Mouse (Mus musculus): ENCODE data around the gene Supt20. TPM values are rescaled to one million over a fixed set of nuclear protein-coding genes. Genes with fewer than 3 reads are reported as not detected.

The Supt20 gene
- polyA plus RNA-seq, 1 experiment from 2014 or later = 76.3 TPM

DNA sequence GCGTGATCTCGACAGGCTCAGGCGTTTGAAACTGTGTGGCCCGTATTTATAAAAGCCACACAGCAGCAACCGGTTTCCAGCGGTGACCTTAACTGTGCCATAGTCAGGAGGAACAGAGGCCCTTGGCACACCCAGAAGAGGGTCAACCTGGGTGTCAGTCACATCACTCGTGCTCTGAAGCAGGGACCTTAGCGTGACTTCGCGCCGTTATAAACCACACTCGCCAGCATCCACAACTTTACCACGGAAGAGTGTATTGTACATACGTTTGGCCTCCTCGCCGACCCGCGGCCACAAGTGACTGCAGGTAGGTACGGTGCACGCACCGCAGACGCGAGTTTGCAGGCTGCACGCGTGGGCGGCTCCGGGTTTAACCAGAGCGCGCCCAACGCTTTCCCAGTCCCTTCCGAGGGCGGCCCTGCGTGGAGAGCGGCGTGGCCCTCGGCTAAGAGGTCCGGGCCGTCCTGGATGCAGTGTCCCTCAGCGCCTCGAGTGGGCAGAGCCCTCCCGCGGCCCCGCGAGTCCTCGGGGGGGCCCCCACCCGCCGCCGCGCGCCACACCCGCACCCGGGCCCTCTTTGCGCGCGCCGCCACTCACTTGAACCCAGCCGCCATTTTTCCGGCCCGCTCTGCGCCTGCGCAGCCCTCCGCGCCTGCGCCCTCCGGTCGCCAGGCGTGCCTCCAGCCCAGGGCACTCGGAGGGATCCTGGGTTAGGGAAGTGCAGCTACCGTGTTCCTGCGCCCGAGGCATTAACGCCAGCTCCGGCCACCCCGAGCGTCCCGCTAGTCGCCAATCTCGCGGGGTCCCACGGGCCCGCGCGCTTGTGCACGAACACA lies 42.0 kb downstream of the Supt20 start:
- Histone ChIP-seq H3K9ac (peak overlapping the region; percentile 94), H3K27ac (ENCODE audit: poor library complexity, severe bottlenecking) (peak overlapping the region; percentile 100), H3K4me3 (peak overlapping the region; percentile 98), H3K9me3 (replicated peaks) (no peaks in the 10 kb centered on the region), H3K36me3 (peaks cover 45% of the 10 kb centered on the region), H3K27me3 (replicated peaks) (no peaks in the 10 kb centered on the region), H3K4me2 (peak overlapping the region; percentile 81), H3K4me1 (replicated peaks) (peaks cover 11% of the 10 kb centered on the region)
- peak; percentile 94 for ATAC-seq (ENCODE audit: insufficient number of reproducible peaks, low FRiP score)
- WGBS = under 1% methylated on average over 83 of the region's 84 CpGs

DNA sequence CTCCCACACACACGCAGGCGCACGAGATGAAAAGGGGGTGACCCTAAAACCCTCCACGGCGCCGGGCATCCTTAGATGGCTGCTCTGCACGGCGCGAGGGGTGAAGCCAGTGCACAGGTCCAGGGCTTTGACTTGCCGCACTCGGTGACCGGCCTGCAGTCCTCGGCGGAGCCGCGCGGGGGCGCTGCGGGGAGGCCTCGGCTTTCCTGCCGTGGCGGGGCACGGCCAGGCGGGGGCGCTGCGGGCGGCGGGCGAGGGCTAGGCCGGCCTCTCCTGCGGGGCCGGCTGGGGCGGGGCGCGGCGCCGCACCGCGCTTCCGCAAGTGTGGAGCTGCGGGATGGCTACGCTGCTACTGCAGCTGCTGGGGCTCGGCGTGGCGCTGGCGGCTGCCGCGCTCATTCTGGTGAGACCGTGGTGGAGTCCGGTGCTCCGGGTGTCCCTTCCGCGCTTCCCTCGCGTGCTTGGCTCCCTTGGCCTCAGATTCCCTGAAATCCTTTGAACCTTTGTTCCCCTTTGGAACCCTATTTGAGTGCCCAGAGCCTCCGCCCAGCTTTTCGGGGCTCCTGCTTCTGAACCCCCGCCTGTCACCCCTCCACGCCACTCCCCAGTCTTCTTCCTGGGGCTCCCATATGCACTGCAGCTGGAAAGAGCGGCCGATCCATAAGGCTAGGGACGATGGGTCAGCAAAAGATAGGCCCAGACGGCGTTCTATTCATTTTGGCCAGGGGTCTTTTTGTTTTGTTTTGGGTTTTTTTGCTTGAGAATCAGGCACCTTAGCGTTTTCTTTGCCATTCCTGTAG lies 42.8 kb downstream of the Supt20 start, which contains the start of the genes Exosc8 and Alg5:
TSS of gene Exosc8 (minus strand) at position 147 of the 800 bp plus-strand sequence.
TSS of gene Alg5 (plus strand) at position 293 of the 800 bp plus-strand sequence.
- H3K4me3 ChIP-seq = peak within 1 kb of the TSS; percentile 98
- no peaks in the 10 kb centered on the region for H3K27me3 ChIP-seq (replicated peaks)
- peak within 1 kb of the TSS; percentile 94 for H3K9ac ChIP-seq
- peaks cover 42% of the 10 kb centered on the region for H3K36me3 ChIP-seq
- peak within 1 kb of the TSS; percentile 81 for H3K4me2 ChIP-seq
- peak; percentile 92 for ATAC-seq (ENCODE audit: insufficient number of reproducible peaks, low FRiP score)
- peaks cover 11% of the 10 kb centered on the region for H3K4me1 ChIP-seq (replicated peaks)
- H3K9me3 ChIP-seq (replicated peaks) = no peaks in the 10 kb centered on the region
- WGBS = under 1% methylated on average over 65 of the region's 65 CpGs
- H3K27ac ChIP-seq (ENCODE audit: poor library complexity, severe bottlenecking) = peak within 1 kb of the TSS; percentile 100

DNA sequence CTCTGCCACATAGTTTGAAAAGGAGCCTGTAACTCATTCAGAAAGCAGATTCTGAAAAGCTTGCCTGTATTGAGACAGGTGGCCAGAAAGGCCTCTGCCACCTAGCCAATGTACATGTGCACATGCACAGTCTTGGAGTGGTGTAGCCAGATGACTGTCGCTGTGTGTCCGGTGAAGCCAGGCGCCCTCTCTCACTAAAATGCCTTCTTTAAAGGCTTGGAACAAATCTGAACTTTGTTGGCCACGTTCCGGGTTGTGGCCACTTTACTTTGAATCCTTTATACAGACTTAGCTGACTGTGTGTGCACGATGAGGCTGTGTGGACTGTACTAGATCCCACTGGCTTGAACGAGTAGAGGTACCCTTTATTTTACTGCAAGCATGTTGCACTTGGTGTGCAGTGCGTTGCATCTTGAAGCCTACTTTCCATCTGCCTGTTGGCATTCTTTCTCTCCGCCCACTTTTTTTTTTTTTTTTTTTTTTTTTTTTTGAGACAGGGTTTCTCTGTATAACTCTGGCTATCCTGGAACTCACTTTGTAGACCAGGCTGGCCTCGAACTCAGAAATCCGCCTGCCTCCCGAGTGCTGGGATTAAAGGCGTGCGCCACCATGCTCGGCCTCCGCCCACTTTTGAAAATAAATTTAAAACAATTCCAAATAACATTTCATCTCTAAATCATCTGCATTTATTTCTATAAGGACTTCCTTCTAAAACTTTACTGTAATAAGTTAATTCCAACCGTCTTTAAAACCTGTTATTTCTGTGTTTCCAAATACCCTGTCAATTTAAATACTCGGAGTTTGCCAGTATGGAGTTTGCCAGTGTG lies 43.7 kb downstream of the Supt20 start:
- H3K4me3 ChIP-seq = peak overlapping the region; percentile 98
- peak overlapping the region; percentile 81 for H3K4me2 ChIP-seq
- ATAC-seq (ENCODE audit: insufficient number of reproducible peaks, low FRiP score) = no peak
- no peaks in the 10 kb centered on the region for H3K9me3 ChIP-seq (replicated peaks)
- peak overlapping the region; percentile 94 for H3K9ac ChIP-seq
- 59% methylated on average over 18 of the region's 18 CpGs for WGBS
- peaks cover 11% of the 10 kb centered on the region for H3K4me1 ChIP-seq (replicated peaks)
- peaks cover 43% of the 10 kb centered on the region for H3K36me3 ChIP-seq
- no peak overlapping the region; the same call in 1 of the 2 replicates for H3K27ac ChIP-seq (ENCODE audit: poor library complexity, severe bottlenecking)
- H3K27me3 ChIP-seq (replicated peaks) = no peaks in the 10 kb centered on the region

DNA sequence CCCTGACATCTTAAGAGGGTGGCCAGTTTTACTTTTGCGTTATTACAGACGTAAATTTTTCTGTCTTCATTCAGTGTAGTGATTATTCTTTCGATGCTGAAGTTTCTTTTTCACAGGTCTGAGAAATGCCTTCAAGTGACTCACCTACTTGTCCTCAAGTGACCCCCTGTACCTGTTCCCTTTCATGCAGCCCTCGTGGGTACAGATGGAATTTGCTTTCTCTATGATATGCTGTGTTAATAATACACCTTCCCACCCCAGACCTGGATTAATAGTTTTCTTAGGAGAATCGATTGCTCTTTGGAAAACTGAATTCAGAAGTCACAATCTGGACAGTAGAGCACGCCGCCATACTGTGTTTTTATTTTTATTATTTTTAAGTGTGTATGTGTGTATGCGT lies 44.7 kb downstream of the Supt20 start:
- Histone ChIP-seq H3K4me1 (replicated peaks) (peaks cover 11% of the 10 kb centered on the region), H3K4me3 (no peak overlapping the region), H3K36me3 (peaks cover 44% of the 10 kb centered on the region), H3K4me2 (no peak overlapping the region), H3K9me3 (replicated peaks) (no peaks in the 10 kb centered on the region), H3K9ac (no peak overlapping the region), H3K27me3 (replicated peaks) (no peaks in the 10 kb centered on the region), H3K27ac (ENCODE audit: poor library complexity, severe bottlenecking) (no peak overlapping the region)
- WGBS = 92% methylated on average over 8 of the region's 8 CpGs
- ATAC-seq (ENCODE audit: insufficient number of reproducible peaks, low FRiP score) = no peak

DNA sequence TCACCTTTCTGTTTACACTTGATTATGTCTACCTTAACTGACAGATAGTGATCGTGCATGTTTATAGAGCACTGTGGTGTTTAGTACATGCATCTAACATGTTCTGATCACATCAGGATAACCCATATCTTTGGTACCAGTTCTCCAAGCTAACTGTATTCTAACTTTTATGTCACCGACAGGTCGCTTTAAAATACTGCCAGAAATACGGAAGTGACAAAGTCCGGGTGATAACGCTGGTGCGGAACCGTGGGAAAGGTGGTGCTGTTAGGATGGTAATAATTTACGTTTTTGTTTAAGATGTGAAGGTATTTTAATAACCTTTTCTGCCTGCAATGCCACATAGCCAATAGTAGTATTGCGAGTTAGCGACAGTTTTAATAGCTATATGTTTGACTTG lies 49.4 kb downstream of the Supt20 start:
- no peak for ATAC-seq (ENCODE audit: insufficient number of reproducible peaks, low FRiP score)
- Histone ChIP-seq H3K9me3 (replicated peaks) (no peaks in the 10 kb centered on the region), H3K4me3 (no peak overlapping the region), H3K4me1 (replicated peaks) (peaks cover 2% of the 10 kb centered on the region; the same call in 1 of the 2 replicates), H3K27ac (ENCODE audit: poor library complexity, severe bottlenecking) (no peak overlapping the region), H3K36me3 (peaks cover 84% of the 10 kb centered on the region), H3K9ac (no peak overlapping the region), H3K27me3 (replicated peaks) (no peaks in the 10 kb centered on the region), H3K4me2 (no peak overlapping the region)
- WGBS = 95% methylated on average over 11 of the region's 11 CpGs

DNA sequence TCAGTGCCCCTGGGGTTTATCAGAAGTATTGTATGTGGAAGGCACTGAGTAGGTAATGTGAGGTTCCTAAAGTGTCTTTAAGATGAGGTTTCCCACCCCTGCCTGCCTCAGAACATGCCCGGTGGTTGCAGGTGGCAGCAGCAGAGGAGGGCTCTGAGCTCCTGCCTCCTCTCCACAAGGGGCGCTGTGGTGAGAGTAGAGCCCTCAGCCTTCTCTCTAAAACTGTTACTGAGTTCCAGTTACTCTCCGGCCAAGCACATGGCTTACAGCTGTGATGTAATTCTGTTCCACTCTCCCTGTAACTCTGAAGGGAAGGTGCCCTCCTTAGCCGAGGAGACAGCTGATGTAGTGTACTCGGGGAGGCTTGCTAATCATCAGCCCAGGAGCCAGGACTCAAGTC lies 53.2 kb downstream of the Supt20 start:
- no peaks in the 10 kb centered on the region for H3K27me3 ChIP-seq (replicated peaks)
- peaks cover 7% of the 10 kb centered on the region; the same call in 1 of the 2 replicates for H3K4me1 ChIP-seq (replicated peaks)
- H3K36me3 ChIP-seq = peaks cover 99% of the 10 kb centered on the region
- H3K4me2 ChIP-seq = no peak overlapping the region
- H3K9ac ChIP-seq = no peak overlapping the region
- H3K9me3 ChIP-seq (replicated peaks) = peaks cover under 1% of the 10 kb centered on the region; the same call in 1 of the 2 replicates
- no peak for ATAC-seq (ENCODE audit: insufficient number of reproducible peaks, low FRiP score)
- H3K4me3 ChIP-seq = no peak overlapping the region
- no peak overlapping the region for H3K27ac ChIP-seq (ENCODE audit: poor library complexity, severe bottlenecking)
- 63% methylated on average over 5 of the region's 5 CpGs for WGBS

DNA sequence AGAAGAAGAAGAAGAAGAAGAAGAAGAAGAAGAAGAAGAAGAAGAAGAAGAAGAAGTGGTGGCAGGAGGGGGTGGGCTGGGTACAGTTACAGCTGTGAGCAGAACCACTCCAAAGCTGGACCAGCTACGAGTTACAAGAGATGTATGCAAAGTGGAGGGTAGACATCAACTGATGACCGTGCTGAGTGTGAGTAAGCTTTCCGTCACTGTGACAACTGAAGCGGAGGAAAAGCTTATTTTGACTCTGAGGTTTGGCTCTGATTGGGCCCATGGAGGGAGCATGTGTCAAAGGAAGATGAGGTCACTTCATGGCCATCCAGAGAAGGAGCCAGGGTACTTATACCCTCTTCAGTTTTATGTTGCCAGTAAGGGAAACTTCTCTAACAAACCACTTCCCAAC lies 60.8 kb downstream of the Supt20 start:
- Histone ChIP-seq H3K9me3 (replicated peaks) (peaks cover 6% of the 10 kb centered on the region; the same call in 1 of the 2 replicates), H3K9ac (no peak overlapping the region), H3K27me3 (replicated peaks) (no peaks in the 10 kb centered on the region), H3K27ac (ENCODE audit: poor library complexity, severe bottlenecking) (no peak overlapping the region), H3K4me1 (replicated peaks) (peaks cover 9% of the 10 kb centered on the region; the same call in 1 of the 2 replicates), H3K4me2 (no peak overlapping the region), H3K36me3 (peaks cover 32% of the 10 kb centered on the region), H3K4me3 (no peak overlapping the region)
- 63% methylated on average over 4 of the region's 4 CpGs for WGBS
- no peak for ATAC-seq (ENCODE audit: insufficient number of reproducible peaks, low FRiP score)

DNA sequence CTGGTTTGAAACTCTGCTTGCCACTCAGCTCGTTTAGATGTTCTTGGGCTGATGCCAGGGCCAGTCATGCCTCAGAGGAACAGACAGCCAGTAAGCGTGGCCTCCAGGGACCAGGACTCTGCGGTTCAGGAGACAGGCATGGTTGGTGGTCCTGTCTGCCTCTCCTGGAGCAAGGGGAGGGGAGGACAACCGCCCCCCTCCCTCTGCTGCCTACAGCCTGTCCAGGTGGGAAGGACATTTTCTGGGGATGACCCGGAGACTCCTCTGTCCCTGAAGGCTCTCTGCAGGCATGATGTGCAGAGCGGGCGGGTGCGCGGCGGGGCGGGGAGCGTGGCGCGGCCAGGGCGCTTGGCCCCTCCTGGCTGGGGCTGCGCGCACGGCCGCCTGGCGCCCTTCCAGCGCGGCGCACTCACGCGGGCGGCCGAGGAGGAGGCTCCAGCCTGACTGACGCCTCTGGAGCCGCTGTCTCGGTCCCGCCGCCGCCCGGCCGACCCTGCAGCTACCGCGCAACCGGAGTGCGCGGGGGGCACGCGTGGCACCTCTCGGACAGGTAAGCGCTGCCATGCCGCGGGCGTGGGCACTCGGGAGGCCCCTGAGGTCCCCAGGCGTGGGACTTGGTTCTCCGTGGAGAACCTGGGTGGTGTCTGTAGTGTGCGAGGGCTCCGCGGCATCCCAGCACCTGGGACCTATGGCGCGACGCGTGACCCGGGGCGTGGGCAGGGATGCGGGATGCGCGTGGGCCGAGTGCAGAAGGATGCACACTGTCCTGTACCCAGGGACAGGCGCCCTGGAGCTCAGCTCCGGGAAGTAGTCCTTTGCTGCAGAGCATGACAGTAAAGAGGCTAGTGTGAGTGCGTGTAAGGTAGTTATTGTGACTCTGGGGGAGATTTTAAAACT lies 62.8 kb downstream of the Supt20 start, which contains the start of gene Smad9:
TSS of gene Smad9 (plus strand) at position 438 of the 897 bp plus-strand sequence.
- Histone ChIP-seq H3K9ac (peak within 1 kb of the TSS; percentile 86), H3K9me3 (replicated peaks) (peaks cover 6% of the 10 kb centered on the region; the same call in 1 of the 2 replicates), H3K4me2 (peak within 1 kb of the TSS; percentile 99), H3K27me3 (replicated peaks) (no peaks in the 10 kb centered on the region), H3K4me1 (replicated peaks) (peaks cover 9% of the 10 kb centered on the region; the same call in 1 of the 2 replicates), H3K4me3 (peak within 1 kb of the TSS; percentile 91), H3K36me3 (peaks cover 13% of the 10 kb centered on the region), H3K27ac (ENCODE audit: poor library complexity, severe bottlenecking) (peak within 1 kb of the TSS; percentile 87)
- WGBS = under 1% methylated on average over 66 of the region's 66 CpGs
- peak; percentile 77 for ATAC-seq (ENCODE audit: insufficient number of reproducible peaks, low FRiP score)

DNA sequence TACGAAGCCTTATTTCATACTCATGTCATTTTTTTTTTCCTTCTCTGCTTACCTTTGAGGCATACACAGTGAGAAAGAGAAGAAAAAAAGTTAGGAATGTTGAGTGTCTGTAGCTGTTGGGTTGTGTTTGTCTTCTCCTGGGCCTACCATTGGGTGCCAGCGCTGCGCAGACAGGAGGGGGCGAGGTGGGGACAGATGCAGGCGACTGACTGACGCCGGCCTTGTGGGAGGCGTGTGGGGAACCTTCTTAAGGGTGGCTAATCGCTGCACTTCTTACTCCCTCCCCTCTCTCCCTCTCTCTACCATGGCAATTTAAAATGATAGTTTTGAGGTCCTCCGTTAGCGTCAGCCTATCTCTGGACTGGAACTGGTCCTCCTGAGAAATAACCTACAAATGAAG lies 63.5 kb downstream of the Supt20 start:
- H3K4me1 ChIP-seq (replicated peaks) = peaks cover 13% of the 10 kb centered on the region
- H3K4me2 ChIP-seq = peak overlapping the region; percentile 99
- peak overlapping the region; percentile 91 for H3K4me3 ChIP-seq
- WGBS = 3% methylated on average over 11 of the region's 11 CpGs
- ATAC-seq (ENCODE audit: insufficient number of reproducible peaks, low FRiP score) = 0 out of 2 replicates have a peak, but pooled peaks have one; percentile 45
- H3K9ac ChIP-seq = peak overlapping the region; percentile 86
- H3K27ac ChIP-seq (ENCODE audit: poor library complexity, severe bottlenecking) = peak overlapping the region; percentile 87
- H3K9me3 ChIP-seq (replicated peaks) = peaks cover 3% of the 10 kb centered on the region; the same call in 1 of the 2 replicates
- H3K36me3 ChIP-seq = peaks cover 6% of the 10 kb centered on the region
- H3K27me3 ChIP-seq (replicated peaks) = no peaks in the 10 kb centered on the region
